Mouse (Mus musculus): ENCODE results near the gene Hist1h2bj. TPM values are rescaled to one million over a fixed set of nuclear protein-coding genes. Genes with fewer than 3 reads are reported as not detected.

Gene Hist1h2bj
- total RNA-seq, 2 experiments from 2014 or later, result 8.3 to 13.2 TPM

DNA sequence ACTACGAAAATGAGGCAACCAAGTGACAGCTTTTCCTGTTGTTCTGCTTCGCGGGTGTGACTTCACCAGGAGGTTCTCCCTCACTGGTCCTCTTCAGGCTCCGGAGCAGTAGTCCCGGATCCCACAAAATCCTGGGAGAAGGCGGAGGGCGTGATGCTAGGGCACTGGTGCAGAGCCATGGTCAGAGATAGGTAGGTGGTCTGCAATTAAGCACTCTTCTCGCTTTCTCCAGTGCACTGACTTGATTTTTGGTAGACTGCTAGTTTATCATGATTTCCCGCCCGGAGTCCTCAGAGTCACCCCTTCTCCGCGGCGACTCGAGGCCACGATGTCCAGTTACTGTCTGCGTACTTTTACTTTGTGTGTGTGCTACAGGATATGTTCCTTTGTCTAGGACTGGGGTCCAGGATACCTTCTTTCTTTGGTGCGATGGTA, 28.6 kb upstream of the Hist1h2bj start:
- no peak for DNase-seq (ENCODE audit: low spot score in 2 of 2)

DNA sequence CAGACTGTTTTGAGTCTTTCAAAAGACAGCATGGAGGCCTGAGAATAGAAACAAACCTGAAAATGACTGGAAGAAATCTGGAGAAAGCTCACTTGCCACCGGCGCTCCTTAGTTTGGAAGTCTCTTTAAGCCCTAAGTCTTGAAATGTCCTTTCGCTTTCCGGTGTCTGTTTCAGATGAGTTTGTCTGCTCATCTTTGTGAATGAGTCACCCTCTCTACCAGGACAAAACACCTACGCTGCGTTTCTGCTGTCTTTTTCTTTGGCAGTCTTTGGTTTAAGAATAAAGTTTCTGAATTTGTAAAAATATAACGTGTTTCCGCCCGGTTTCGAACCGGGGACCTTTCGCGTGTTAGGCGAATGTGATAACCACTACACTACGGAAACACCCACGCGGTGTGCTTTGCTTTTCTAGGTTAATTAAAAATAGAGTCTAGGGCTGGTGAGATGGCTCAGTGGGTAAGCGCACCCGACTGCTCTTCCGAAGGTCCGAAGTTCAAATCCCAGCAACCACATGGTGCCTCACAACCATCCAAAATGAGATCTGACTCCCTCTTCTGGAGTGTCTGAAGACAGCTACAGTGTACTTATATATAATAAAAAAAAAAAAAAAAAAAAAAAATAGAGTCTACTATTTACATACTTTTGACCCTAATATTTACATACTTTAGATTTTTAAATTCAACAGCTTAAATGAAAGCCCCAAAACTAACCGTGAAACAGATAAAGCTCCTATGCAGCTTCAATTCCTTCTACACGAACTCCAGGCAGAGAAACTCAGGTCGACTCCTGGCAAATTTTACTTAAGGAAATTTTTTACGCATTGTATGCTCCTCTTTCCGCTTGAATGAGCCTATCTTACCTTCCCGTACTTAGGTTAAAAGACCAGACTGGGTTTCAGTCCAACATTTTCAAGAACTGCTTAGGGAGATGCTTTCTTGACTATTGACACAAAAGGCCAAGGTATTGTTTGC, 27.2 kb upstream of the Hist1h2bj start:
- DNase-seq (ENCODE audit: low spot score in 2 of 2), result peak; percentile 50 to 63

DNA sequence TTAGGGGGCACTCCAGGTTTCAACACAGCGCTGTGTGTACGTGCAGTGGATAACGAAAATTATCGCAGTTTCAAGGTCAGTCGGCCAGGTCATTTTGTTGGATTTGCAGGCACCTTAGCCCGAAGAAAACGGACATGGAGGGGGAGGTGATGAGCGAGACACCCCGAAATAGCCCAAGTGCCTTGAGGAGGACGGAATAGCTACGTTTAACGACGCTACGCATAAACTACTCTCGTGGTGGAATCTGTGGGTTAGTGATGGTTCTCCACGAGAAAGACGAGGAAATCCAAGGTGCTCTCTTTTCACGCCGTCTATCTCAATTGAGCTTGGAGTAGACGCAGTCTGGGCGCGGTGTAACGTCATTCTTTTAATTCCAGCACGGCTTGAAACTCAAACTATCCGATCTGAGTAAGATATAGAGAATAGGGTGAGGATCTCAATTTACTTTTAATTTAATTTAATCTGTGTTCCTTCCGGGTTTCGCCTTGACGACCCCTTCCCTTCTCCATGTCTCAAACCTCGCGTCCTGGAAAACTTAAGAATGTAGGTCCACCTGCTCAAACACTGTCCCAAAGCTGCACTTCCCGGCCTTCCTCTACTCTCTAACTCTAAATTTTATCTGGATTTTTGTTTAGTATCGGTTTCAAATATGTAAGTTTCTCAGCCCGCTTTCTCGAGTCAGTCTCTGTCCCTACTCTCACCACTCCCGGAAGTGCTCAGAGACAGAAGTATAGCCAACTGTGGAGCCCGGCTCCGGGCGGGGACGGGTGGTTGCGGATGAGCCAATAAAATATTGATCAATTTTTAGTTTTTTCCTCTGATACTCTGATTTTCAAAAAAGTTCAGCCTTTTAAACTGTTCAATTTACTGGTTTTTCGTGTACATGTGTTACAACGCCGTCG, 22.8 kb upstream of the Hist1h2bj start:
- DNase-seq (ENCODE audit: low spot score in 2 of 2), result no peak

DNA sequence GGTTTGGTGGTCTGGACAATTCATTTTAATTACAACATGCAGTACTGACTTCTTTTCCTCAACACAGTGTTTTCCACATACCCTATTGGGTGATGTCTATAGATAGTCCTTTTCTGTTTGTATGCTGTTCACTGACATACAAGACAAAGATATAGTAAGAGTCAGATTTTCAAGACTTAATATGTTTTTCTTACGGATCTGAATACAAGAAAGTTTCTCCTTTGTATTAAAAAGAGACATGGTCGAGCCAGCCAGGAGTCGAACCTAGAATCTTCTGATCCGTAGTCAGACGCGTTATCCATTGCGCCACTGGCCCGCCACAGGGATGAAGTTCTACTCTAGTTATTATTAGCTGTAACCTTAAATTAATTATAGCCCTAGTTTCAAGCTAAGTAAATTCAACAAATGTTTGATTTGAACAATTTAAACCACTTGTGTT, 22.1 kb upstream of the Hist1h2bj start:
- peak in 1 of 2 experiments; percentile 68 for DNase-seq (ENCODE audit: low spot score in 2 of 2)

DNA sequence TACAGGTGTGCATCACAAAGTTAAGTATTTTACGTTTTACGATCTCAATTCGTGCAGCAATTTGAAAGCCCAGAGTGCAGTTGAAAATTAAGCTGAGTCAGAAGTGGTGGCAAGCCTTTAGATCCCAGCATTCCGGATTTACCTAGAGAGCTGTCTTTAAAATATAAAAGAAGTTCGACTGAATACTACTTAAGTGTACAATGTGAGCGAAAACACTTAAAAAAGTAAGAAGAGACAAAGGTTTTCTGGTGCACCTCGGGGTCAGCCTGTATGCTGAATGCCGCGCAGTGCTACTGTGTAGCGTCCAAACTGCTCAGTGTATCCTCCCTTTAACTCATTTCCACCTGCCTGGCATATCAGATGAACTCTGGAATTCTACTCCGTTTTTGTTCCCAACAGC, 21.4 kb upstream of the Hist1h2bj start:
- no peak for DNase-seq (ENCODE audit: low spot score in 2 of 2)

DNA sequence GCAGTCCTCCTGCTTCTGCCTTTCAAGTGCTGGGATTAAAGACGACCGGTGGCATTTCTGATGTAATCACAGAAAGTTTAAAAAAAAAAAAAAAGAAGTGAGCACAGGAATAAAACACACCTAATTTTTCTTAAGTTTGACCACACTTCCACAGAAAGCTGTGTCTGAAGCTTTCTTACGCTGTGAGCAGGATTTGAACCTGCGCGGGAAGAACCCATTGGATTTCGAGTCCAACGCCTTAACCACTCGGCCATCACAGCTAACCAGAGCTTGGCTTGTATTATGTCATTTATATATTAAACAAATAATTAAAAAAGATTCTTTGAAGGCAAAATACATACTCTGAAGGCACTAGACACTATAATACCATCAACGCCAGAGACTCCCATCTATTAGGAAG, 20.8 kb upstream of the Hist1h2bj start:
- peak; percentile 37 to 75 for DNase-seq (ENCODE audit: low spot score in 2 of 2)

DNA sequence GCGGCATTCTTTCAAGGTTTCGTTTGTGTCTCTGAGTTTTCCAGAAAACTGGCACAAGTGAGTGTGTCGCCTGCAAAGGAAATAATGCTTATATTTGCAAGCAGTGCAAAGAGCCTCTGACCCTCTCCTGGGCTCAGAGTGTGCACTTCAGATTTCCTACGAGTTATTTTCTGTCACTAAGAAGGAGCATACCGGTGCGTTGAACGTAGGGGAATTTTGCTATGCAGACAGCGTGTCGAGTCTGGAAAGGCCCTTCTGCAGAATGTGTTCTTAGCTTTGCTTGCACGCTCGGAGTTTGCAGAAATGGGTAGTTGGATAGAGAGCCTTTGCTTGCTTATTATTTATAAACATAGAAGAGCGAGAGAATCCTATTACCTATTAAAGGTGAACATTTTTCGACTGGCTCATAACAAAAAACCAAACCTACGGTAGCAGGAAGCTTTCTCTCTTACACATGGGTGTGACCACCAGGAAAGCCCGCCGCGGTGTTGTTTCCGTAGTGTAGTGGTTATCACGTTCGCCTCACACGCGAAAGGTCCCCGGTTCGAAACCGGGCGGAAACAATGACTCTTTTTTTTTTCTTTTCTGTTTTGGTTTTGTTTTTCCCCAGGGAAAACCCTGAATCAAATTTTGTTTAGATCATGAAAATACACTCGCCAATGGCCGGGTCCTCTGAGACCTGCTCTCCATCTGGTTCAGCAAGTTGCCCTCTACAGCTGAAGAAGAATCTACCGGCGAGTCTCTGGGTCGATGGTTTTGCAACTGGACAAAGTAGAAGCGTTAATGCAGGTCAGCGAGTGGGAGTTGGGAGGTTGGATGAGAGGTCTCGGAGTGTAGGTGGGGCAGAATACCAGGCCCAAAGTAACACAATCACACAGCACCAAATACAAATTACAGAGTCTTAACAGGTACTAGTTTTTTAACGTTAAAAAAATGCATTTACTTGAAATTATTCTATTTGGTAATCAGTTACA, 16.7 kb upstream of the Hist1h2bj start:
- DNase-seq (ENCODE audit: low spot score in 2 of 2), result peak; percentile 73 to 93

DNA sequence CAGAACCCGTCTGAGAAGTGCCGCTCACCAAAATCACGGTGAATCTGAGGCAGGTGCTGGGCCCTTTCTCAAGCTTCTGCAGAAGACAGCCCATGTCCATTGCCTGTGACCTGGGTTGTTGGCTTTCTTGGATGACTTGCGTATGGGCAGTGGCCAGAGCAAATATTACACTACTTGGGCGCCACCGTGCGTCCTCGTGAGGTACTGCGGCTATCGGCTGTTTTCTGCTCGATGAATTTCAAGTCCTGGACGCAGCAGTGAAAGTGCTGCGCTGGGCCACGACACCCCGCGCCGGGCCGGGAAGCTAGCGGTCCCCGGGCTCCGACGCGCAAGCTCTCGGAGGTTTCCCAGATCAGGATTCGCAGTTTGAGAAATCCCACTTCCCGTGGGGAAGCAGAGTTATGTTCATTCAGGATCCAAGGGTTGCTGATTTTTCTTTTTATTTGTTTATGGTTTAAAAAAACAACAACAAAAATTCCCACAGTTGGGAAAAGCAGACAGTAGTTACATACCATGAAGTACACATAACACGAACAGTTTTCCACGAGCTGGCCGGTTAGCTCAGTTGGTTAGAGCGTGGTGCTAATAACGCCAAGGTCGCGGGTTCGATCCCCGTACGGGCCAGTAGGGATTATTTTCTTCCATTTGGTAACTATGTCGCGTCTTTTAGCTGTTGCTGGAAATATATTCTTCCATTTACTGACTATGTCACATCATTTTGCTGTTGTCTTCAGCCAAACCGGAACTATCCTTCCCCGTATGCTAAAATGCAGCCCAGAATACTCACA, 14.1 kb upstream of the Hist1h2bj start:
- peak; percentile 85 to 95 for DNase-seq (ENCODE audit: low spot score in 2 of 2)

DNA sequence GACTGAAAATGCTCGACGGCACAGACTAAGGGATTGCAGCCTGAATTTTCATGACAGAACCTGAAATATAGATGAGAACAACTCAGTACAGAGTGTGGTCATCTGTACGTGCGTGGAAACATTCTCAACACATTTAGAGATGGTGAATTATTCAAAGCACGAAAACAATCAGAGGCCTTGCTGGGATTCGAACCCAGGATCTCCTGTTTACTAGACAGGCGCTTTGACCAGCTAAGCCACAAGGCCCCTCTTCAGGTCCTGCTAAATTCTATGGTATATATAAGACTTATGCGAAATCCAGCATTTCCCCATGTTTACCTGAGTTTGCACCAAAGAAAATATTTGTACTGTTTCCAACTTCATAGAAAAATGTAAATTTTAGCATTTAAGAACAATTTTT, 13.1 kb upstream of the Hist1h2bj start:
- peak in 1 of 2 experiments; percentile 52 for DNase-seq (ENCODE audit: low spot score in 2 of 2)

DNA sequence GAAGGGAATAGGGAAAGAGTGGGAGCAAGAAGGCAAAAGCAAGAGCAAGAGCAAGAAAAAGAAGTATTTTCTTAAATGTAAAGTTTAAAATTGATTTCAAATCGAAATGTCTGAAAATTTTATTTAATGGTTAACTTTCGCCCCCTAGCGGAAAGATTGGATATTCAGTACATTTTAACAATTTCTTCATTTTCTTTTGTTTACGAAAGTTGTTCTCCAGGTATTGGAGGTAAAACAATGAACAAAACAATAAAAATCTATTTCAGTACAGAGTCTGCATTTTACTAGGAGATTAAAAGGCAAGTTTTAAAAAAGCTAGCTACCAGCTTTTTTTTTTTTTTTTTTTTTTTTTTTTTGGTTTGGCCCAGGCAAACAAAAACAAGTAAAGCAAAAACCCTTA, 12.5 kb upstream of the Hist1h2bj start:
- DNase-seq (ENCODE audit: low spot score in 2 of 2), result no peak

DNA sequence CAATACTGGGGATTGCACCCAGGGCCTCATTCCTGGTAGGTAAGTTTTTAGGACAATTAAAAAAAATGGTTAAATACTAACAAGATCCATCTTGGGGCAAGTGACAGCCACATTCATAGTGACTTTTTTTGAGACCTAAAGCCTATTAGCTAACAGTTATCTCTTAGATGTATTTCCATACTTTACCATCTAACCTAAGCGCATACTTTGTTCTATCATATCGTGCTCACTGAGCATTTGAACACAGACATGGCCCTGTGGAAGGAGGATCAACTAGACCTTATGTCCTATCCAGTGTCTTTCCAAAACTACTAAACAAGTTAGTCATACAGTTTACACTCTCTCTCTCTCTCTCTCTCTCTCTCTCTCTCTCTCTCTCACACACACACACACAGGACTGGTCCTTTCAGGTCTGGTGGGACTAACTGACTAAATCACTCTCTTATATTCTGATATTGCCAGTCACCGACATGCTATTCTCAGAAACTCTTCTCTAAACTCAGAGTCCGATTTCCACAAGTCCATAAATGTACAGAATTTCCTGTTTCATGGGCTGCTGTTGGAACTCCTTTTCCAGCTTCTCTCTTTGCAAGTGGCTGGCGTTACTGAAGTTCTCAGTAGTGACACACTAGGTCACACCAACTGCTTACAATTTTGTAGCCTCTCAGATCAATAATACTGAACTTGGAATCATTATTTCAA, 9.1 kb upstream of the Hist1h2bj start:
- no peak for DNase-seq (ENCODE audit: low spot score in 2 of 2)

DNA sequence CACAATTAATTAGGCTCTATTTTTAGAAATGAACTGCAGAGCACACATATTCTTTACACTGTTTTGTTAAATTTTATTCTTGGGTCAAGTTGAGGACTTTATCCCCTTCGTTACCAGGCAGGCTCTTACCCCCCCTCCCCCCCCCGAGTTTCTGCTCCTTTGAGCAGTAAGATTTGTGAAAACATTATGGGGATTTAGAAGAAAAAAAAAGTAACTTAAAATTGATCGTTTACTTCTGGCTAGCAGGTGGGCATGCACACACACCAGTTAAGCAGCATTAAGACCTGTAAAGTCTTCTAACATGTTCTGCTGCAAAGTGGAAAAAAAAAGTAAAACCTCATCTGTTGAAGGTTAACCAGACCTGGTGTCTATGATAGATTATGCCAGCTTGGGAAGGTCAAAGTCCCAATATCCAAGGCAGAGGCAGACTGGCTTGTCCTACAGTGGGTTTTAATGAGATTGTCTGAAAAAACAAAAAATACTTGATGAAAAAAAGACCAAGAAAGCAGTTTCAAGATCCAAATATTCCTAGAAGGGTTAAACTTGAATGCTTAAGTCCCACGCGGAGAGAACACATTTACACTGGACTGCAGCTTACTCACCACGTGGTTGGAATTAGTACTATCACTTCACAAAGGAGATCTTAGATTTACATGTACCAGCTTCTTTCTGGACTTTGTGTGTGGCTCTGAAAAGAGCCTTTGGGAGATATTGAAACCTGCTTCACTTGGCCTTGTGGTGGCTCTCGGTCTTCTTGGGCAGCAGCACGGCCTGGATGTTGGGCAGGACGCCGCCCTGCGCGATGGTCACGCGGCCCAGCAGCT, 8.4 kb upstream of the Hist1h2bj start:
- no peak for DNase-seq (ENCODE audit: low spot score in 2 of 2)

DNA sequence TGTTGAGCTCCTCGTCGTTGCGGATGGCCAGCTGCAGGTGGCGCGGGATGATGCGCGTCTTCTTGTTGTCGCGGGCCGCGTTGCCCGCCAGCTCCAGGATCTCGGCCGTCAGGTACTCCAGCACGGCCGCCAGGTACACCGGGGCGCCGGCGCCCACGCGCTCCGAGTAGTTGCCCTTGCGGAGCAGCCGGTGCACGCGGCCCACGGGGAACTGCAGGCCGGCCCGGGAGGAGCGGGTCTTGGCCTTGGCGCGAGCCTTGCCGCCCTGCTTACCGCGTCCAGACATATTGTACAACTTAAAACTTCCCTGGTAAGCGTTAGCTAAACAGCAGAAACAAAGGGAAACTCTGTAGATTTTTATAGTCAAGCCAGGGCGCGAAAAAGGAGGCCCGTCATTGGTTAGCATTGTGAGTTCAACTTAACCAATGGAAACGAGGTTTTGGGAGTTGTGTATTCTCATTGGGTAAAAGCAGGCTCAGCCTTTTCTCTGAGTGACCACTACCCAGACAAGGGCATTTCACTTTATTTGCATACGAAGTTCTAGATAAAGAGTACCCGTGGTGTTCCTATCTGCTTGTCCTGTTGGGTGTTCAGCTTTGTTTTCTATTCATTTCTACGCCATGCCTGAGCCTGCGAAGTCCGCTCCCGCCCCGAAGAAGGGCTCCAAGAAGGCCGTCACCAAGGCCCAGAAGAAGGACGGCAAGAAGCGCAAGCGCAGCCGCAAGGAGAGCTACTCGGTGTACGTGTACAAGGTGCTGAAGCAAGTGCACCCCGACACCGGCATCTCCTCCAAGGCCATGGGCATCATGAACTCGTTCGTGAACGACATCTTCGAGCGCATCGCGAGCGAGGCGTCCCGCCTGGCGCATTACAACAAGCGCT, 7.5 kb upstream of the Hist1h2bj start, which contains the start of the genes Hist1h2ah and Hist1h2bk:
TSS of gene Hist1h2ah (minus strand) at position 302 of the 882 bp plus-strand sequence.
TSS of gene Hist1h2bk (plus strand) at position 604 of the 882 bp plus-strand sequence.
- DNase-seq (ENCODE audit: low spot score in 2 of 2), result peak; percentile 81 to 93

DNA sequence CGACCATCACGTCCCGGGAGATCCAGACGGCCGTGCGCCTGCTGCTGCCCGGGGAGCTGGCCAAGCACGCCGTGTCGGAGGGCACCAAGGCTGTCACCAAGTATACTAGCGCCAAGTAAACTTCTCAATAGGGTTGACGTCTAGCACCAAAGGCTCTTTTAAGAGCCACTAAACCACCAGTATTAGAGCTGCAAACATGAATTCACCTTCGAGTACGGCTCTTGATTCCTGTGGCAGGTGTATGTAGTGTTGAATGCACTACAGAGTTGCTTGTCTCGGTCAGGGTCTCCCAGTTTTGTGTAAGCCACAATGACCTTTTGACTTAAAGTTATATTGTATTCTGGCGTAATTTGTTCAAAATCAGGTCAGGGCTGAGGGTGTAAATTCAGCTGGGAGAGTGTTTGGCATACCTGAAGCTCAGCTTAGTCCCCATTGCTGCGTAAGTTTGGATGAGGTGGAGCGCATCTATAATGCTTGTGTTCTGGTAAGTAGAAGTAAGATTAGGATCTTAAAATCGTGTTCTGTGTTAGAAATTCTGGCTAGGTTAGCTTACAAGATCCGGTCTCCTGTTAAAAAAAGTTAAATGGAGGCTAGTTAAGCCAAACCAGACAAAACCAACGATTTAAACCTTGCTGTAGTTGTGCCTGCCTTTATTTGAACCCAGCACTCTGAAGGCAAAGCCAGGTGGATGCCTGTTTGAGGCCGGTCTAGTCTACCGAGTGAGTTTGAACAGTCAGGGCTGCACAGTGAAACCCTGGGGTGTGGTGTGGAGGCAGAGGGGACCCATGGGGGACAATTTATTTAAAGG, 6.7 kb upstream of the Hist1h2bj start:
- no peak for DNase-seq (ENCODE audit: low spot score in 2 of 2)

DNA sequence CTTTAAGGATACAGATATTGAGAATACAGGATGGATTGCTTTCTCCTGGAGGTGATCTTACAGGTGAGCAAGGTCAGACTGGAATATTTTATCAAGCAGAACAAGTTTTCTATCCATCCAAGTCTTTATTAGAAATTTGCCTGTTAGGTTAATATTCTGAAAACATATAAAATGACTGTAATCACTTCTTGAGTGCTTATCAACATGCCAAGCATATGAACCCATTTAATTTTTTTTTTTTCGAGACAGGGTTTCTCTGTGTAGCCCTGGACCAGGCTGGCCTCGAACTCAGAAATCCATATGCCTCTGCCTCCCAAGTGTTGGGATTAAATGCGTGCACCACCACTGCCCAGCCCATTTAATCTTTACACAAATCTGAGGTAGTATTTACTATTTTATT, 6.0 kb upstream of the Hist1h2bj start:
- DNase-seq (ENCODE audit: low spot score in 2 of 2), result no peak

DNA sequence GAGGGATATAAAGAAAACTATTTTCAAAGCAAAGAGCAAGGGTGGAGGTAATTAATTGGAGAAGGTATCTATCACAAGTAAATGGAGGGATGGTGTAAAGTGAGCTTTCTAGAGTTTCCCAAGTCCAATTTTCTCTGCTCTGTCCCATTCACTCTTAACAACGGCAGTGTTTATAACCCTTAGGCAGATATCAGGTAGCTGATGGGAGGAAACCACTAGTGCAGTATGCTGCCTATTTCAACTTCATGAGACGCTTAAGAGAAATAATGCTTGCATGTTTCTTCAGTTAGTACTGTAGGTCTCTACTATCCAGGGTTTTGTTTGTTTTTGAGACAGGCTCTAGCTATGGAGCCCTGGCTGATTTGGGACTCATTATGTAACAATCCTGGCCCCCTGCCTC, 5.6 kb upstream of the Hist1h2bj start:
- no peak for DNase-seq (ENCODE audit: low spot score in 2 of 2)

Data from layer of hippocampus, adult 18-20 months (tissue).